Mouse (Mus musculus): ENCODE measurements at regions not wholly inside any gene's neighbourhood (a gene's known extent, or its start where the extent isn't known, plus 50 kb on each side); places are given as distances from the start of the nearest gene placed in this dataset.

DNA sequence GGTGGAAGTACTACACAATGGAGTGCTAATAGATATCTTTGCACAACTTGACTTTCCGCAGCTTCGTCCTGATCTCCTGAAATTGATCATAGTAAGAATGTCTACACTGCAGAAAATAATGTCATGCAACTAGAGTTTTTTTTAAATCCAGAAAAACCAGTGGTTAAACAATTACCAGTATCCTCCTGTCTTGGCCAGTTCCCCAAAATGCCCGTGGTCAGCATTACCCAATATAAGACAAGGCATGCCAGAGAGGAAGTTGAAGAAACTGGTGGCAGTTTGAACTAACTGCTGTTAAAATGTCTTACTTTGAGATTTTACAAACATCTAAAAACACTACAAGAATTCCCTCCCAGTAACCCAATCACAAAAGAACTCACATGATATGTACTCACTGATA, 109.7 kb upstream of the Cited2 start:
- Histone ChIP-seq H3K9ac (ENCODE audit: low read depth, poor library complexity, severe bottlenecking) (no peak overlapping the region), H3K4me3 (ENCODE audit: low read depth, low read length) (no peak overlapping the region), H3K27me3 (ENCODE audit: control insufficient read depth, insufficient read depth, low read length, poor library complexity, severe bottlenecking) (no peaks in the 10 kb centered on the region; the same call in 1 of the 2 replicates), H3K27ac (ENCODE audit: insufficient read depth, low read length) (no peak overlapping the region), H3K36me3 (ENCODE audit: control insufficient read depth, insufficient read depth, low read length, poor library complexity, severe bottlenecking) (no peaks in the 10 kb centered on the region), H3K4me1 (ENCODE audit: control insufficient read depth, insufficient read depth, low read length) (no peaks in the 10 kb centered on the region), H3K9me3 (replicated peaks; ENCODE audit: control insufficient read depth, insufficient read depth, low read length, poor library complexity, severe bottlenecking) (no peaks in the 10 kb centered on the region)
- TF ChIP-seq EP300 (IDR thresholded peaks at IDR 0.05; ENCODE audit: insufficient read depth, low read depth, low read length): no peak
- TF ChIP-seq CTCF (IDR thresholded peaks at IDR 0.05; ENCODE audit: low read depth, low read length): no peak
- TF ChIP-seq POLR2A (IDR thresholded peaks at IDR 0.05; ENCODE audit: insufficient read depth, low read length): no peak

DNA sequence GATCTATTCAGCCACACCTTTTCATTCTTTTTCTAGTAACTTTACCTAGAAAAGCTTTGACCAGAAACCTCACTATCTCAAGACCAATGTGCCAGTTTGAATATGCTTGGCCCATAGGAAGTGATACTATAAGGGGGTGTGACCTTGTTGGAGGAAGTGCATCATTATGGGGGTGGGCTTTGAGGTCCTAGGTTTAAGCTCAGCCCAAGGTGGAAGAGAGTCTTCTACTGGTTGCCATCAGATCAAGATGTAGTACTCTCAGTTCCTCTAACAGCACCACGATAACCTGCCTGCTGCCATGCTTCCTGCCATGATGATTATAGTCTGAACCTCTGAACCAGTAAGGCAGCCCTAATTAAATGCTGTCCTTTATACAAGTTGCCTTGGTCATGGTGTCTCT, 105.0 kb upstream of the Cited2 start:
- H3K4me3 ChIP-seq (ENCODE audit: low read depth, low read length): no peak overlapping the region
- H3K27ac ChIP-seq (ENCODE audit: insufficient read depth, low read length): no peak overlapping the region
- H3K9me3 ChIP-seq (replicated peaks; ENCODE audit: control insufficient read depth, insufficient read depth, low read length, poor library complexity, severe bottlenecking): no peaks in the 10 kb centered on the region
- no peak overlapping the region for H3K9ac ChIP-seq (ENCODE audit: low read depth, poor library complexity, severe bottlenecking)
- H3K4me1 ChIP-seq (ENCODE audit: control insufficient read depth, insufficient read depth, low read length): no peaks in the 10 kb centered on the region
- H3K27me3 ChIP-seq (ENCODE audit: control insufficient read depth, insufficient read depth, low read length, poor library complexity, severe bottlenecking): no peaks in the 10 kb centered on the region
- TF ChIP-seq CTCF (IDR thresholded peaks at IDR 0.05; ENCODE audit: low read depth, low read length): no peak
- TF ChIP-seq EP300 (IDR thresholded peaks at IDR 0.05; ENCODE audit: insufficient read depth, low read depth, low read length): no peak
- TF ChIP-seq POLR2A (IDR thresholded peaks at IDR 0.05; ENCODE audit: insufficient read depth, low read length): no peak
- no peaks in the 10 kb centered on the region for H3K36me3 ChIP-seq (ENCODE audit: control insufficient read depth, insufficient read depth, low read length, poor library complexity, severe bottlenecking)

DNA sequence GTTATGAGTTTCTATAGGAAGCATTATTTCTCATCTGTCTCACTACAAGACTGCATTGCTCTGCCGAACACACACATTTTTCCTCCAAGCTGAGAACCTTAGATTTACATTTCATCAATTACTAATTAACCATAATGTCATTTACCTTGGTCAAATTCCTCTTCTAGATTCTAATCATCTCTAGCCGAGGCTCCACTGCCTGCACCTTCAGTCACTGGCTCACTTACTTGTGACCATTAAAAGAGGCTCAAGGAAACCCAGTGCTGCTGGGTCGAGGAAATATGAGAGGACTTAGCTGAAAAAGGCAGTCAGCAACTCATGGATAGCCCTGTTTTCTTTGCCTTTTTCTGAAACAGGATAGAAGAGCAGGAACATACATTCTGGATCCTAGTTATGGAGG, 103.4 kb upstream of the Cited2 start:
- TF ChIP-seq EP300 (IDR thresholded peaks at IDR 0.05; ENCODE audit: insufficient read depth, low read depth, low read length): no peak
- no peak for TF ChIP-seq CTCF (IDR thresholded peaks at IDR 0.05; ENCODE audit: low read depth, low read length)
- no peak for TF ChIP-seq POLR2A (IDR thresholded peaks at IDR 0.05; ENCODE audit: insufficient read depth, low read length)
- Histone ChIP-seq H3K9ac (ENCODE audit: low read depth, poor library complexity, severe bottlenecking) (no peak overlapping the region), H3K9me3 (replicated peaks; ENCODE audit: control insufficient read depth, insufficient read depth, low read length, poor library complexity, severe bottlenecking) (no peaks in the 10 kb centered on the region), H3K4me3 (ENCODE audit: low read depth, low read length) (no peak overlapping the region), H3K27ac (ENCODE audit: insufficient read depth, low read length) (no peak overlapping the region), H3K27me3 (ENCODE audit: control insufficient read depth, insufficient read depth, low read length, poor library complexity, severe bottlenecking) (no peaks in the 10 kb centered on the region), H3K4me1 (ENCODE audit: control insufficient read depth, insufficient read depth, low read length) (no peaks in the 10 kb centered on the region), H3K36me3 (ENCODE audit: control insufficient read depth, insufficient read depth, low read length, poor library complexity, severe bottlenecking) (no peaks in the 10 kb centered on the region)

DNA sequence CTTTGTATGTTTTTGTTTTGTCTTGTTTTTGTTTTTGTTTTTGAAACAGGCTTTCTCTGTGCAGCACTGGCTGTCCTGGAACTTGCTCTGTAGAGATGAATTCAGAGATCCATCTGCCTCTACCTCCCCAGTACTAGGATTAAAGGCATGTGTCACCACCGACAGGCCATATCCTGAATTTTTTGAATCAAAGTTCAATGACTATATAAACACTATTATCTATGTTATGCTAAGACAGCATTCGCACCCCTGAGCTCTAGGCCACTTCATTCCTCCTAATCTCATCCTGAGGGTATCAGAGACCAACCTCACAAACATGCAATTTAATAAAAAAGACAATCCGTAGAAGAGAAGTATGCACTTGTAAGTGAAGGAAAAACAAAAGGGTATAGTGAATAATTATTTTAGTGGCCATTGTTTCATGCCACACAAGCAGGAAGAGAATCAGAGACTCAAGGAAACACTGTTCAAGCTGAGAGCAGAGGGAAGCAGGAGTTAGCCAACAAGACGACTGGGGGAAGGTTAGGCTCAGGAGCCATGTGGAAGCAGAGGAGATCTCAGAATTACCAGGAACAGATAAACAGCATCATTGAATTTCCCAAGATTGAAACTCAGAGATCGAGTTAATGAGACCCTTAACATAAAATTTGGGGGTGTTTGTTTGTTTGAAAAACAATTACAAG, 101.2 kb upstream of the Cited2 start:
- TF ChIP-seq CTCF (IDR thresholded peaks at IDR 0.05; ENCODE audit: low read depth, low read length) (no peak), POLR2A (IDR thresholded peaks at IDR 0.05; ENCODE audit: insufficient read depth, low read length) (no peak), EP300 (IDR thresholded peaks at IDR 0.05; ENCODE audit: insufficient read depth, low read depth, low read length) (no peak)
- H3K27me3 ChIP-seq (ENCODE audit: control insufficient read depth, insufficient read depth, low read length, poor library complexity, severe bottlenecking): no peaks in the 10 kb centered on the region
- no peak overlapping the region for H3K9ac ChIP-seq (ENCODE audit: low read depth, poor library complexity, severe bottlenecking)
- no peak overlapping the region for H3K27ac ChIP-seq (ENCODE audit: insufficient read depth, low read length)
- no peak overlapping the region for H3K4me3 ChIP-seq (ENCODE audit: low read depth, low read length)
- H3K9me3 ChIP-seq (replicated peaks; ENCODE audit: control insufficient read depth, insufficient read depth, low read length, poor library complexity, severe bottlenecking): no peaks in the 10 kb centered on the region
- H3K36me3 ChIP-seq (ENCODE audit: control insufficient read depth, insufficient read depth, low read length, poor library complexity, severe bottlenecking): no peaks in the 10 kb centered on the region
- H3K4me1 ChIP-seq (ENCODE audit: control insufficient read depth, insufficient read depth, low read length): no peaks in the 10 kb centered on the region

DNA sequence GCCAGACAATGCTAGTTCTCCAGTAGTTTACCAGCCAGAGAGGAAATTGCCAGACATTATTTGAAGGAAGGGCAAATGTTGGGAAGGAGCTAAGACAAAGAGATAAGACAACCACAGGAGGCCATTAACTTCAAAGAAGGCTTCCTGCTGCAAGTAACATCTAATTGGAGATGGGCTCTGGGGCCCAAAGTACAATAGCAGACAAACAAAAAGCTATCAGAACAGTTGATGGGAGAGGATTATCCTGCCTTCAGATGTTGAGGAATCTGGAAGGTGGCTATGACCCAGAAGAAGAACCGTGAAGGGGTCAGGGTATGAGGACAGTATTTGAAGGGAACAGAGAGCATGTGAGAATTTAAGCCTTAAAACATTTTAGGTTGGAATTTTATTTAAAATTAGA, 100.2 kb upstream of the Cited2 start:
- Histone ChIP-seq H3K27me3 (ENCODE audit: control insufficient read depth, insufficient read depth, low read length, poor library complexity, severe bottlenecking) (no peaks in the 10 kb centered on the region), H3K36me3 (ENCODE audit: control insufficient read depth, insufficient read depth, low read length, poor library complexity, severe bottlenecking) (no peaks in the 10 kb centered on the region), H3K9ac (ENCODE audit: low read depth, poor library complexity, severe bottlenecking) (no peak overlapping the region), H3K27ac (ENCODE audit: insufficient read depth, low read length) (no peak overlapping the region), H3K4me1 (ENCODE audit: control insufficient read depth, insufficient read depth, low read length) (no peaks in the 10 kb centered on the region), H3K9me3 (replicated peaks; ENCODE audit: control insufficient read depth, insufficient read depth, low read length, poor library complexity, severe bottlenecking) (no peaks in the 10 kb centered on the region), H3K4me3 (ENCODE audit: low read depth, low read length) (no peak overlapping the region)
- no peak for TF ChIP-seq EP300 (IDR thresholded peaks at IDR 0.05; ENCODE audit: insufficient read depth, low read depth, low read length)
- TF ChIP-seq CTCF (IDR thresholded peaks at IDR 0.05; ENCODE audit: low read depth, low read length): no peak
- no peak for TF ChIP-seq POLR2A (IDR thresholded peaks at IDR 0.05; ENCODE audit: insufficient read depth, low read length)

DNA sequence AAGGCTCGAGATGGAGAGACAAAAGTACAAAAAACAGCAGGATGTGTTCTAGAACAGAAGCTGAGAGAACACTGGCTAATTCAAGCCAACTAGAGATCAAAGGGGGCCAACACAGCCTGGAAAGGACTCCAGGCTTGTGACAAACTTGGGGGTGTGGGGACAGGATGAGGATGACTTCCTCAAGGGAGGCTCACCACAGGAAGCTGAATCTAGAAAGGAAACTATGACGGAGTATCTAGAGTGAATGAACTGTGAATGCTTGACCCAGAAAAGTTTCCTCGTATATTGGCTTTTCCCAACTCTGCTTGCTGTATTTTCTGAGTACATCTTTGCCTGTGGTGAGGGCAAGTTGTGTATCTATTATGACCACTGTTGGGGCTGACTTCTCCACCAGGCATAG, 93.3 kb upstream of the Cited2 start:
- no peak overlapping the region for H3K27ac ChIP-seq (ENCODE audit: insufficient read depth, low read length)
- H3K9ac ChIP-seq (ENCODE audit: low read depth, poor library complexity, severe bottlenecking): no peak overlapping the region
- no peaks in the 10 kb centered on the region for H3K9me3 ChIP-seq (replicated peaks; ENCODE audit: control insufficient read depth, insufficient read depth, low read length, poor library complexity, severe bottlenecking)
- no peaks in the 10 kb centered on the region for H3K4me1 ChIP-seq (ENCODE audit: control insufficient read depth, insufficient read depth, low read length)
- no peaks in the 10 kb centered on the region for H3K27me3 ChIP-seq (ENCODE audit: control insufficient read depth, insufficient read depth, low read length, poor library complexity, severe bottlenecking)
- TF ChIP-seq POLR2A (IDR thresholded peaks at IDR 0.05; ENCODE audit: insufficient read depth, low read length): no peak
- no peak for TF ChIP-seq EP300 (IDR thresholded peaks at IDR 0.05; ENCODE audit: insufficient read depth, low read depth, low read length)
- no peak for TF ChIP-seq CTCF (IDR thresholded peaks at IDR 0.05; ENCODE audit: low read depth, low read length)
- H3K4me3 ChIP-seq (ENCODE audit: low read depth, low read length): no peak overlapping the region
- no peaks in the 10 kb centered on the region for H3K36me3 ChIP-seq (ENCODE audit: control insufficient read depth, insufficient read depth, low read length, poor library complexity, severe bottlenecking)

All from ES-Bruce4 (cell line).